Mouse (Mus musculus) stomach, embryonic 14.5 days (tissue): ENCODE results near the gene Kcnj11. TPM values are rescaled to one million over a fixed set of nuclear protein-coding genes. Genes with fewer than 3 reads are reported as not detected.
A peak's percentile ranks its signal among the peaks of the same experiment; 100 is the strongest.

Source experiments
- ATAC-seq: fragments of 200-750 bp; cut with Nextera tagmentation; 2 replicates; pipeline ENCODE4 v1.8.0; 2017; ENCODE audit warnings: low read depth, moderate TSS enrichment; ENCODE audit not compliant: insufficient number of reproducible peaks, insufficient read depth, low FRiP score
- H3K27ac ChIP-seq: fragments of 300-500 bp; sonication (generic); 2 replicates; pipeline ENCODE4 v1.5.1; 2014; ENCODE audit warnings: mild to moderate bottlenecking, low read length, moderate library complexity, mixed read lengths
- H3K27me3 ChIP-seq: fragments of 300-500 bp; sonication (generic); 2 replicates; pipeline ENCODE4 v1.6.1; 2014; ENCODE audit warnings: low read length, control low read depth, mixed read lengths; ENCODE audit not compliant: control insufficient read depth, insufficient read depth
- H3K36me3 ChIP-seq: fragments of 300-500 bp; sonication (generic); 2 replicates; pipeline ENCODE4 v1.6.1; 2014; ENCODE audit warnings: mild to moderate bottlenecking, control low read depth, low read length, moderate library complexity, mixed read lengths; ENCODE audit not compliant: control insufficient read depth, insufficient read depth
- H3K4me1 ChIP-seq: fragments of 300-500 bp; sonication (generic); 2 replicates; pipeline ENCODE4 v1.6.1; 2014; ENCODE audit warnings: low read length, control low read depth, mixed read lengths; ENCODE audit not compliant: control insufficient read depth, insufficient read depth
- H3K4me2 ChIP-seq: fragments of 300-500 bp; sonication (generic); replicated peaks from 2 replicates; pipeline ENCODE4 v1.6.1; 2014; ENCODE audit warnings: low read depth, low read length, control low read depth
- H3K4me3 ChIP-seq: fragments of 300-500 bp; sonication (generic); 2 replicates; pipeline ENCODE4 v1.5.1; 2014; ENCODE audit warnings: low read depth, low read length, control low read depth
- H3K9ac ChIP-seq: fragments of 300-500 bp; sonication (generic); replicated peaks from 2 replicates; pipeline ENCODE4 v1.6.1; 2014; ENCODE audit warnings: low read depth, mild to moderate bottlenecking, control low read depth, low read length, moderate library complexity, mixed read lengths
- H3K9me3 ChIP-seq: fragments of 300-500 bp; sonication (generic); 2 replicates; pipeline ENCODE4 v1.6.1; 2016; ENCODE audit warnings: low read depth, low read length, control low read depth; ENCODE audit not compliant: control insufficient read depth
- WGBS: fragments of 180-500 bp; shearing (Covaris S2); extraction: QIAGEN DNeasy Blood & Tissue Kit; methylation state at CpG from one replicate; pipeline ENCODE4 v1.1.7; 2014; 5-methylcytosine and 5-hydroxymethylcytosine counted together
- polyA plus RNA-seq: library from polyadenylated mRNA; unstranded; fragments of >200 nt; fragmentation: Nextera tagmentation; extraction: Ambion mirVana; gene quantifications from 2 replicates; pipeline ENCODE4 v1.2.1, GENCODE M21; 2014

The Kcnj11 gene
- polyA plus RNA-seq, 1 experiment from 2014 or later = 0.74 TPM

DNA sequence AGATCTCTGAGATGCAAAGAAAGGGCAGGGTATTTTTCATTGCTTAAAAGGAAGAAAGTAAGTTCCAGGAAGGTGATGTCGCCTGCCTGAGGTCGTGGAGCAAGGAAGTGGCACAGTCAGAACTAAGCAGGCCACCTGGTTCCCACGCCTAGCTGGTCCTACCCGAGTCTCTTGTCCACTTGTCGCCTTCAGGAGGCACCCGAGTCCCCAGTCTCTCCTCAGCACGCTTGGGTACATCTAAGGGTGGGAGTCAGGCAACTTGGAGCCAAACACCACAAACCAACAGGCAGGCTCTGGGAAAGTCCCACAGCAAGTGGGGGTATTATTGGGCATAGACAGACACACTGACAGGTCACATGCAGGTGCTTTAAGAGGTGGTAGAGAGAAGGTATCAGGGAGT lies 30.2 kb upstream of the Kcnj11 start:
- Histone ChIP-seq H3K36me3 (no peaks in the 10 kb centered on the region), H3K9me3 (no peaks in the 10 kb centered on the region), H3K9ac (no peak overlapping the region), H3K4me3 (no peak overlapping the region), H3K27me3 (no peaks in the 10 kb centered on the region), H3K4me1 (peaks cover 13% of the 10 kb centered on the region), H3K4me2 (no peak overlapping the region), H3K27ac (peak overlapping the region; percentile 40; the same call in 1 of the 2 replicates)
- peak; percentile 51 for ATAC-seq
- WGBS = 60% methylated on average over 7 of the region's 7 CpGs

- Histone ChIP-seq H3K27ac (no peak overlapping the region), H3K9ac (no peak overlapping the region), H3K4me3 (no peak overlapping the region), H3K27me3 (no peaks in the 10 kb centered on the region), H3K9me3 (no peaks in the 10 kb centered on the region), H3K36me3 (no peaks in the 10 kb centered on the region), H3K4me2 (no peak overlapping the region), H3K4me1 (peaks cover 14% of the 10 kb centered on the region)
- no peak for ATAC-seq
- 37% methylated on average over 7 of the region's 7 CpGs for WGBS
Measured at GRCm38 (mm10) chr7:46129463-46130179, 29.1 kb upstream of the Kcnj11 start.

DNA sequence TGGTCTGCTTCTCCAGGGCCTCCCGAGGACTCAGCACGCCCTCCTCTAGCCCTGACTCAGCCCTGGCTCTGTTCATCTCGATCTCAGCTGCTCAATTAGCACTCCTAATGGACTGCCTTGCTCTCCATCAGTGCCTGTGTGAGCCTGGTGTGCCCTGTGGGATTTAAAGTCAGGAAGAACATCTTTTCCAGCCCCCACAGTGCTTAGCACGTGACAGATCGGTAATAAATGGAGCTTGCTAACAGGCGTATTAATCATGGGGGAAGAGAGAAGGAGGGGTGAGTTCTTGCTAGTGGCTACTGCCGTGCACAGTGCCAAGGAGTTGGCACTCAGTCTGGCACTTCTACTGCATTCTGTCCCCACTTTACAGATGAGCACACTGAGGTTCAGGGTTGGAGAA lies 27.6 kb upstream of the Kcnj11 start:
- peaks cover 14% of the 10 kb centered on the region for H3K4me1 ChIP-seq
- 18% methylated on average over 7 of the region's 7 CpGs for WGBS
- no peak; the same call in 1 of the 2 replicates for ATAC-seq
- H3K27ac ChIP-seq = no peak overlapping the region
- H3K9ac ChIP-seq = no peak overlapping the region
- H3K4me2 ChIP-seq = no peak overlapping the region
- no peak overlapping the region for H3K4me3 ChIP-seq
- H3K36me3 ChIP-seq = no peaks in the 10 kb centered on the region
- no peaks in the 10 kb centered on the region for H3K27me3 ChIP-seq
- no peaks in the 10 kb centered on the region for H3K9me3 ChIP-seq

GRCm38 (mm10) chr7:46125340-46125739 lies 24.8 kb upstream of the Kcnj11 start:
- Histone ChIP-seq H3K27ac (no peak overlapping the region), H3K27me3 (no peaks in the 10 kb centered on the region), H3K4me2 (no peak overlapping the region), H3K4me1 (peaks cover 6% of the 10 kb centered on the region; the same call in 1 of the 2 replicates), H3K9ac (no peak overlapping the region), H3K9me3 (no peaks in the 10 kb centered on the region), H3K36me3 (no peaks in the 10 kb centered on the region), H3K4me3 (no peak overlapping the region)
- ATAC-seq = no peak
- WGBS = 86% methylated on average over 11 of the region's 11 CpGs

- Histone ChIP-seq H3K9me3 (no peaks in the 10 kb centered on the region), H3K4me3 (no peak overlapping the region), H3K9ac (no peak overlapping the region), H3K4me1 (peaks cover 6% of the 10 kb centered on the region; the same call in 1 of the 2 replicates), H3K27ac (no peak overlapping the region), H3K27me3 (no peaks in the 10 kb centered on the region), H3K36me3 (no peaks in the 10 kb centered on the region), H3K4me2 (no peak overlapping the region)
- 53% methylated on average over 6 of the region's 6 CpGs for WGBS
- ATAC-seq = no peak
Measured at GRCm38 (mm10) chr7:46124460-46124859, 23.9 kb upstream of the Kcnj11 start.

- peak; percentile 92 for ATAC-seq
- Histone ChIP-seq H3K36me3 (no peaks in the 10 kb centered on the region), H3K9ac (no peak overlapping the region), H3K4me1 (peaks cover 6% of the 10 kb centered on the region; the same call in 1 of the 2 replicates), H3K27ac (peak overlapping the region; percentile 55; the same call in 1 of the 2 replicates), H3K27me3 (no peaks in the 10 kb centered on the region), H3K4me3 (no peak overlapping the region), H3K9me3 (no peaks in the 10 kb centered on the region), H3K4me2 (no peak overlapping the region)
- WGBS = 11% methylated on average over 4 of the region's 4 CpGs
Measured at GRCm38 (mm10) chr7:46122964-46123363, 22.4 kb upstream of the Kcnj11 start.

DNA sequence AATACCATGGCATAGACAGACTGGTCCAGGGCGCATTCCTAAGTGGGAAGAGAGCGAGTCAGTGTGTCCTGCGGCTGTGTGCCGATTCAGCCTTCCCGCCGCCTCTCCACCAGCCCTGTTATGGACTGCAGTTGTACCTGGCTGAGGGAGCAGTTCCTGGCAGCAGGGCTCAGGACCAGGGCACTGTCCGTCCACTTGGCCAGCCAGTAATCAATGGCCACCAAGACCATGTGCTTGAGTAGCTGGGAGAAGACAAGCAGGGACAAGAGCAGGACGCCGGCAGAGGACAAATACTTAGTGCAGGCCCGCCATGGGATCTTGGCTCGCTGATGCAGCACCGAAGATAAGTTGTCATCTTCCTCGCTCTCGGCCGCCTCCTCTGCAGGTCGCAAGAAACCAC lies 16.5 kb upstream of the Kcnj11 start:
- Histone ChIP-seq H3K36me3 (no peaks in the 10 kb centered on the region), H3K9me3 (no peaks in the 10 kb centered on the region), H3K4me1 (0 out of 2 replicates have a peak, but pooled peaks cover 7% of the 10 kb centered on the region), H3K9ac (no peak overlapping the region), H3K4me2 (no peak overlapping the region), H3K27ac (no peak overlapping the region), H3K27me3 (no peaks in the 10 kb centered on the region), H3K4me3 (no peak overlapping the region)
- WGBS = 94% methylated on average over 16 of the region's 16 CpGs
- ATAC-seq = no peak

GRCm38 (mm10) chr7:46116118-46116581 lies 15.6 kb upstream of the Kcnj11 start:
- 52% methylated on average over 10 of the region's 10 CpGs for WGBS
- Histone ChIP-seq H3K27ac (no peak overlapping the region), H3K36me3 (no peaks in the 10 kb centered on the region), H3K9ac (no peak overlapping the region), H3K4me3 (no peak overlapping the region), H3K4me1 (0 out of 2 replicates have a peak, but pooled peaks cover 7% of the 10 kb centered on the region), H3K9me3 (no peaks in the 10 kb centered on the region), H3K4me2 (no peak overlapping the region), H3K27me3 (no peaks in the 10 kb centered on the region)
- ATAC-seq = no peak
